Mouse (Mus musculus) kidney, postnatal 4 days (tissue): ENCODE measurements at regions not wholly inside any gene's neighbourhood (a gene's known extent, or its start where the extent isn't known, plus 50 kb on each side); places are given as distances from the start of the nearest gene placed in this dataset.

Source experiments
- DNase-seq, 2 experiments: peaks; one replicate each; pipeline ENCODE4 v3.0.0; 2021; ENCODE audit warnings: mixed read lengths in 2 of 2

GRCm38 (mm10) chr5:61155390-61156225, 653.0 kb upstream of the G6pd2 start:
- DNase-seq, result no peak

GRCm38 (mm10) chr5:61156226-61156565, 652.4 kb upstream of the G6pd2 start:
- DNase-seq, result peak in 1 of 2 experiments; percentile 19
